Mouse (Mus musculus): ENCODE measurements at regions not wholly inside any gene's neighbourhood (a gene's known extent, or its start where the extent isn't known, plus 50 kb on each side); places are given as distances from the start of the nearest gene placed in this dataset.

GRCm38 (mm10) chr7:136327281-136327680, 567.1 kb upstream of the Mgmt start:
- DNase-seq = no peak
- TF ChIP-seq POLR2A (IDR thresholded peaks at IDR 0.05; ENCODE audit: borderline replicate concordance, extremely low read depth, low read depth, low read length) (no peak), CTCF (IDR thresholded peaks at IDR 0.05; ENCODE audit: insufficient read depth, low read length) (no peak)
- H3K4me1 ChIP-seq (ENCODE audit: control insufficient read depth, insufficient read depth, low read length) = no peaks in the 10 kb centered on the region
- 55% methylated on average over 4 of the region's 4 CpGs for WGBS
- H3K4me3 ChIP-seq (replicated peaks; ENCODE audit: extremely low read depth, low read depth, low read length) = no peak overlapping the region

GRCm38 (mm10) chr7:136330431-136330830, 564.0 kb upstream of the Mgmt start:
- DNase-seq = no peak
- H3K4me3 ChIP-seq (replicated peaks; ENCODE audit: extremely low read depth, low read depth, low read length) = no peak overlapping the region
- 85% methylated on average over 1 of the region's 1 CpGs for WGBS
- H3K4me1 ChIP-seq (ENCODE audit: control insufficient read depth, insufficient read depth, low read length) = no peaks in the 10 kb centered on the region
- TF ChIP-seq POLR2A (IDR thresholded peaks at IDR 0.05; ENCODE audit: borderline replicate concordance, extremely low read depth, low read depth, low read length) = no peak
- TF ChIP-seq CTCF (IDR thresholded peaks at IDR 0.05; ENCODE audit: insufficient read depth, low read length) = no peak

DNA sequence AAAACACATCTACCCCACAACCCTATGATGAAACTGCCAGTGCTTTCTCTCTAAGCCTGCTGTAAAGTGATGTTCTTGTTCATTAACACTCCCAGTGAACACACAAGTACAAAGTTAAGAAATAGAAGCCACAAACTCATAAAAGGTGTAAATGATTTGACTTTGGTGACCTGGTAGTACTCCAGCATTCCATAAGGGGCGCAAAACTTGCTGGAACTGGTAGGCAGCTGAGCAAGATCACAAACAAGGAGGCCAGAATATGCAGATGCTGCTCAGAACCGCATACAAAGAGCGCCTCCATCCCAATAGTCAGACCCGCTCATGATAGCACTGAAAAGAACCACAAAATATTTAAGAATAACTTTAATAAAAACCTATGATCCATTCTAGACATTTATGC, 561.6 kb upstream of the Mgmt start:
- WGBS = 52% methylated on average over 4 of the region's 4 CpGs
- TF ChIP-seq CTCF (IDR thresholded peaks at IDR 0.05; ENCODE audit: insufficient read depth, low read length) = no peak
- TF ChIP-seq POLR2A (IDR thresholded peaks at IDR 0.05; ENCODE audit: borderline replicate concordance, extremely low read depth, low read depth, low read length) = no peak
- no peak for DNase-seq
- H3K4me1 ChIP-seq (ENCODE audit: control insufficient read depth, insufficient read depth, low read length) = no peaks in the 10 kb centered on the region
- H3K4me3 ChIP-seq (replicated peaks; ENCODE audit: extremely low read depth, low read depth, low read length) = no peak overlapping the region

GRCm38 (mm10) chr7:136341599-136342210, 552.7 kb upstream of the Mgmt start:
- TF ChIP-seq CTCF (IDR thresholded peaks at IDR 0.05; ENCODE audit: insufficient read depth, low read length) (no peak), POLR2A (IDR thresholded peaks at IDR 0.05; ENCODE audit: borderline replicate concordance, extremely low read depth, low read depth, low read length) (no peak)
- 77% methylated on average over 16 of the region's 16 CpGs for WGBS
- no peak overlapping the region for H3K4me3 ChIP-seq (replicated peaks; ENCODE audit: extremely low read depth, low read depth, low read length)
- no peaks in the 10 kb centered on the region for H3K4me1 ChIP-seq (ENCODE audit: control insufficient read depth, insufficient read depth, low read length)
- no peak for DNase-seq

DNA sequence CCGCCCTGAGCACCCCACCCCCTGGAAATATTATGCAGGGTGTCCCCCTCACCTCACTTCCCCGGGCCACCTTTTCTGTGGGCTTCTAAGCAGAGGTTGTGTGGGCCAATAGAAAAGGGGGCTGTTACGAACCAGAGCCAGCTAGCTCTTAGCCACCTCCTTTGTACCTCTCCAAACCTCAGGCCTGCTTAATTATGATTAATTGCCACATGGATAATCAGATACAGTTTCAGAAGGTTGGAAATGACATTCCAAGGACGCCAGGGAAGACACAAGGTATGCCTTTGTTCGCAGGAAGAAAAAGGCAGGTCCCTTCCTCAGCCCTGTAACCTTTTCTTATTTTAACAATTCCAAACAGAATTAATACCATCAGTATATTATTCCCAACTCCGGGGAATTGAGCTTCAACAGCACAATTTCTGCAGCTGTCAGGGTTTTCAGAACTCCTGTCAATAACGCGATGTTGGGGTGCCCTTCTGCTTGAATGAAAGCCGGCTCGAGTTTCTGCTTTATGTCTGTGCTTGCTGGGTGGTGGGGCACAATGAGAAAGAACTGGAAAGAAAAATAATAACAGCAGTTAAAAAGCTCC, 552.1 kb upstream of the Mgmt start:
- no peak for TF ChIP-seq POLR2A (IDR thresholded peaks at IDR 0.05; ENCODE audit: borderline replicate concordance, extremely low read depth, low read depth, low read length)
- DNase-seq = no peak
- Histone ChIP-seq H3K4me3 (replicated peaks; ENCODE audit: extremely low read depth, low read depth, low read length) (no peak overlapping the region), H3K4me1 (ENCODE audit: control insufficient read depth, insufficient read depth, low read length) (no peaks in the 10 kb centered on the region)
- WGBS = 56% methylated on average over 10 of the region's 10 CpGs

DNA sequence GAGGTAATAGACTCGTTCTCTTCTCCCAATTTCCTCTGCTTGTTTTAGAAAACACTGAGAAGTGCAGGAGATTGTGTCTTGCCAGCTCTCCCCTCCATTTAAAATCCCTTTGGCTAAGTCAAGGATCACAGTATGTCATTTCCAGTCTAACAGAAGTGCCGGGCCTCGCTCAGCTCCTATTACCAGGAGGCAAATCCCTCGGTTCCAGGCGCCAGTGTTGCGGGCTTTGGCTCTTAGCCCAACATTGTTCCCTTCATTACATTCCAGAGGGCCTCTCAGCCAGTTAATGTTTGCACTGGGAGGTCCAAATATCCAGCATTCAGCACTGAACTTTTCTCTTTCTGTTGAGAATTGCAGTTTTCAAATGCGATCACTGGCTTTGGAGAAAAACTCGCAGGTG, 551.6 kb upstream of the Mgmt start:
- 20% methylated on average over 8 of the region's 8 CpGs for WGBS
- DNase-seq = peak; percentile 9
- H3K4me3 ChIP-seq (replicated peaks; ENCODE audit: extremely low read depth, low read depth, low read length) = no peak overlapping the region
- H3K4me1 ChIP-seq (ENCODE audit: control insufficient read depth, insufficient read depth, low read length) = no peaks in the 10 kb centered on the region
- TF ChIP-seq POLR2A (IDR thresholded peaks at IDR 0.05; ENCODE audit: borderline replicate concordance, extremely low read depth, low read depth, low read length) (no peak), CTCF (IDR thresholded peaks at IDR 0.05; ENCODE audit: insufficient read depth, low read length) (no peak)

- Histone ChIP-seq H3K4me1 (ENCODE audit: control insufficient read depth, insufficient read depth, low read length) (no peaks in the 10 kb centered on the region), H3K4me3 (replicated peaks; ENCODE audit: extremely low read depth, low read depth, low read length) (no peak overlapping the region)
- no peak for DNase-seq
- no peak for TF ChIP-seq CTCF (IDR thresholded peaks at IDR 0.05; ENCODE audit: insufficient read depth, low read length)
- TF ChIP-seq POLR2A (IDR thresholded peaks at IDR 0.05; ENCODE audit: borderline replicate concordance, extremely low read depth, low read depth, low read length) = no peak
- 69% methylated on average over 4 of the region's 4 CpGs for WGBS
Observed at GRCm38 (mm10) chr7:136343494-136343893, 550.9 kb upstream of the Mgmt start.

GRCm38 (mm10) chr7:136345051-136345450, 549.4 kb upstream of the Mgmt start:
- Histone ChIP-seq H3K4me1 (ENCODE audit: control insufficient read depth, insufficient read depth, low read length) (no peaks in the 10 kb centered on the region), H3K4me3 (replicated peaks; ENCODE audit: extremely low read depth, low read depth, low read length) (no peak overlapping the region)
- no peak for DNase-seq
- 67% methylated on average over 3 of the region's 3 CpGs for WGBS
- TF ChIP-seq CTCF (IDR thresholded peaks at IDR 0.05; ENCODE audit: insufficient read depth, low read length) (no peak), POLR2A (IDR thresholded peaks at IDR 0.05; ENCODE audit: borderline replicate concordance, extremely low read depth, low read depth, low read length) (no peak)

DNA sequence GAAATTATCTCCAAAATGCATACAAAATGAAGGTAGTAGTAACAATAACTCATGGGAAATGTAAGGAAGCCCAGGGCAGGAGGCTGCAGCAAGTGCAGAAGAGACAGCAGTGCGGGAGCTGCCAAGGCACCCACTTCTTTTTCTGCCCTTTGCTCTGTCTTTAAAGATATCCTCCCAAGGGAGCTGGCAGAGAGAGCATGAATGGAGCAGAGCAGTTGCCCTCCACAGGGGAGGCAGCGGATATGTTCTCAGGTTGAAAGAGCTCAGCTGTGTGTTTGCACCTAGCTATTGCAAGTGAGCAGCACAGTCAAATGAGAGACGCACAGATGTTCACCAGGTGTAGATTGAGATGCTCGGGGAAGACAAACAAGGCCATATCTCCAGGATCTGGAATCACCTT, 547.9 kb upstream of the Mgmt start:
- DNase-seq = no peak
- H3K4me1 ChIP-seq (ENCODE audit: control insufficient read depth, insufficient read depth, low read length) = no peaks in the 10 kb centered on the region
- 72% methylated on average over 4 of the region's 4 CpGs for WGBS

DNA sequence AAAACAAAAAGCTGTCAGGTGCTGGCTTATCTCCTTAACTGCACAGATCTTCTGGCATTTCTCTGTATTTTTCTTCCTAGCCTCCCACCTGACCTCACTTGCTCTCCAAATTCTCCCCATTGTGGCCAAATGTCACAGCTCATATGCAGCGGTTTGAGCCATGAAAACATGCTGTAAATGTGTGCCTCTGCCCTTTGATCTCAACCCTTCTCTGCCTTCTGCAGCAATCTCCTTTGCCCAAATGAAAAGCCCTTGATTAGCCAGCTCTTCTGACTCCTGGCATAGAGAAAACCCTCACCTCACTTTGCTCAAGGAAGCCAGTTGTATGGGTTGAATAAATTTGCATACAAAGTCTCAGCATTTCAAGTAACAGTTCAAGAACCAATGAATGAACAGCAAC, 546.1 kb upstream of the Mgmt start:
- 34% methylated on average over 1 of the region's 1 CpGs for WGBS
- DNase-seq = no peak
- Histone ChIP-seq H3K4me3 (replicated peaks; ENCODE audit: extremely low read depth, low read depth, low read length) (no peak overlapping the region), H3K4me1 (ENCODE audit: control insufficient read depth, insufficient read depth, low read length) (no peaks in the 10 kb centered on the region)
- no peak for TF ChIP-seq POLR2A (IDR thresholded peaks at IDR 0.05; ENCODE audit: borderline replicate concordance, extremely low read depth, low read depth, low read length)
- no peak for TF ChIP-seq CTCF (IDR thresholded peaks at IDR 0.05; ENCODE audit: insufficient read depth, low read length)

More for the DNA sequence above, 547.9 kb upstream of the Mgmt start:
- no peak overlapping the region for H3K4me3 ChIP-seq (replicated peaks; ENCODE audit: extremely low read depth, low read depth, low read length)
- no peak for TF ChIP-seq CTCF (IDR thresholded peaks at IDR 0.05; ENCODE audit: insufficient read depth, low read length)
- TF ChIP-seq POLR2A (IDR thresholded peaks at IDR 0.05; ENCODE audit: borderline replicate concordance, extremely low read depth, low read depth, low read length) = no peak

Data from lung, adult 2 months (tissue).